Mouse (Mus musculus) neural tube, embryonic 15.5 days (tissue): ENCODE measurements around the gene D430019H16Rik. TPM values are rescaled to one million over a fixed set of nuclear protein-coding genes. Genes with fewer than 3 reads are reported as not detected.

ENCODE experiments used
- ATAC-seq: fragments of 200-750 bp; cut with Nextera tagmentation; 2 replicates; pipeline ENCODE4 v1.8.0; 2017; ENCODE audit warnings: mild to moderate bottlenecking, moderate TSS enrichment, moderate library complexity; ENCODE audit not compliant: low FRiP score
- H3K27ac ChIP-seq: fragments of 300-500 bp; sonication (generic); replicated peaks from 2 replicates; pipeline ENCODE4 v1.5.1; 2015; ENCODE audit warnings: mild to moderate bottlenecking, inconsistent platforms
- H3K27me3 ChIP-seq: fragments of 300-500 bp; sonication (generic); replicated peaks from 2 replicates; pipeline ENCODE4 v1.6.1; 2015; ENCODE audit warnings: inconsistent platforms
- H3K36me3 ChIP-seq: fragments of 300-500 bp; sonication (generic); 2 replicates; pipeline ENCODE4 v1.6.1; 2015; ENCODE audit warnings: inconsistent platforms
- H3K4me1 ChIP-seq: fragments of 300-500 bp; sonication (generic); 2 replicates; pipeline ENCODE4 v1.6.1; 2015; ENCODE audit warnings: inconsistent platforms
- H3K4me2 ChIP-seq: fragments of 300-500 bp; sonication (generic); 2 replicates; pipeline ENCODE4 v1.6.1; 2015; ENCODE audit warnings: inconsistent platforms, mild to moderate bottlenecking, moderate library complexity
- H3K4me3 ChIP-seq: fragments of 300-500 bp; sonication (generic); replicated peaks from 2 replicates; pipeline ENCODE4 v1.5.1; 2015; ENCODE audit warnings: mild to moderate bottlenecking, inconsistent platforms
- H3K9ac ChIP-seq: fragments of 300-500 bp; sonication (generic); replicated peaks from 2 replicates; pipeline ENCODE4 v1.6.1; 2015; ENCODE audit warnings: mild to moderate bottlenecking, inconsistent platforms
- H3K9me3 ChIP-seq: fragments of 300-500 bp; sonication (generic); replicated peaks from 2 replicates; pipeline ENCODE4 v1.6.1; 2016; ENCODE audit warnings: inconsistent platforms
- WGBS: fragments of 180-500 bp; shearing (Covaris S2); methylation state at CpG from one replicate; pipeline ENCODE4 v1.1.7; 2015; ENCODE audit warnings: mixed read lengths; 5-methylcytosine and 5-hydroxymethylcytosine counted together
- polyA plus RNA-seq: library from polyadenylated mRNA; unstranded; fragments of >200 nt; fragmentation: Nextera tagmentation; extraction: Ambion mirVana; gene quantifications from 2 replicates; pipeline ENCODE4 v1.2.1, GENCODE M21; 2015

The D430019H16Rik gene
- polyA plus RNA-seq, 1 experiment from 2014 or later = 11.3 TPM

DNA sequence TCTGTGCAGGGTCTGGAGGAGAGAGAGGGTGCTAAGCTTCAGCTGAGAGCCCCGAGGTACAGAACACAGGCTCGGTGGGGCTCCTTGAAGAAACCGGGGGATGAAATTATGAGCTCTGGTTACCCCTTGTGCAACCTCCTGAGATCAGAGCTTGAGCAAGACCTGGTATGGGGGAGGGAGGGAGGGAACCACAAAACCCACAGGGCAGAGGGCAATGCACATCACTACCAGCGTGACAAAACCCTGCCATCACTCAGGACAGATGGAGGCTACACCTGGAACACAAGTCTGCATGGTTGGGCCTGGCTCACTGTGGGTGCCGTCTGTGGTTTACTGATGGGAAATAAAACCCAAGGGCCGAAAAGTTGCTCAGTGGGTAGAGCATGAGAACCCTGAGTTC is 37.1 kb downstream of the D430019H16Rik start:
- no peak for ATAC-seq
- 84% methylated on average over 6 of the region's 6 CpGs for WGBS
- H3K36me3 ChIP-seq = peaks cover 44% of the 10 kb centered on the region
- H3K9ac ChIP-seq = no peak overlapping the region
- H3K4me1 ChIP-seq = no peaks in the 10 kb centered on the region
- no peaks in the 10 kb centered on the region for H3K9me3 ChIP-seq
- H3K4me3 ChIP-seq = no peak overlapping the region
- H3K4me2 ChIP-seq = no peak overlapping the region
- H3K27ac ChIP-seq = no peak overlapping the region
- H3K27me3 ChIP-seq = no peaks in the 10 kb centered on the region

DNA sequence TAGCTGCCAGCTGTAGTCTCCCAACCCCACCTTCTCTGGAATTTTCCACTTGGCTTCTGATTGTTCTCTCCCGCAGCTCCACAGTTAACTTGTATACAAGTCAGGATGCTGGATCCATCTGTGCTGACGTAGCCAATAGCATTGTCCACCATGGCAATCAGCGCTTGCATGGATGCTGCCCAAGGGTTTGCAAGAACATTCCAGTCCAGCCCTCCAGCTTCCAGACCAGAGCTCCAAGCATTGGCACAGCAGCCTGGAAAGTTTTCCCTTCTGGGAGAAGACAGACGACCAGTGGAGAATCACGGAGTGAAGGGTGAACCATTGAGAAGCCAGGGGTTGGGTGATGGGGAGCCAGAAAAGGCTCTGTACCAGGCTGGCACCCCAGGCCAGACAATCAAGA is 41.1 kb downstream of the D430019H16Rik start:
- Histone ChIP-seq H3K27me3 (no peaks in the 10 kb centered on the region; the same call in 1 of the 2 replicates), H3K9ac (no peak overlapping the region), H3K4me3 (no peak overlapping the region), H3K4me1 (0 out of 2 replicates have a peak, but pooled peaks cover 6% of the 10 kb centered on the region), H3K4me2 (no peak overlapping the region), H3K36me3 (peaks cover 24% of the 10 kb centered on the region; the same call in 1 of the 2 replicates), H3K27ac (no peak overlapping the region), H3K9me3 (no peaks in the 10 kb centered on the region)
- 76% methylated on average over 5 of the region's 5 CpGs for WGBS
- ATAC-seq = no peak

DNA sequence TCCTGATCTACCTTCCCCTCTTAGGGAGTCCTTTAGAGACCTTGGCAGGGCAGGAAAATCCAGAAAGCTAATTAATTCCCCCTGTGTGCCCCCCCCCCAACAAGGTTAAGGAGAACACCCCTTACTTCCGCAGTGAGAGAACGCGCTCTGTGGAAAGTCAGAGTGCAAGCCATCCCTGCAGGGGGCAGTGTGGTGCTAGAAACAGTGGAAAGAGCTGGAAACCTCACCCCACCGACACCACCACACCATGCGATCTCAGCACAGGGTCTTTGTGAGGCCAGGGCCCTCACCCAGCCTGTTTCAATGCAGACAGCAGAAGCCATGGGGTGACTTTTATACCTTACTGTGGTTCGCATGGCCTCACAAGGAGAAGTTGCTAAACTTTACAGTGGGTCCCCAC is 44.2 kb downstream of the D430019H16Rik start:
- H3K36me3 ChIP-seq = no peaks in the 10 kb centered on the region; the same call in 1 of the 2 replicates
- no peak overlapping the region for H3K4me3 ChIP-seq
- ATAC-seq = peak; percentile 69
- no peak overlapping the region for H3K4me2 ChIP-seq
- no peaks in the 10 kb centered on the region; the same call in 1 of the 2 replicates for H3K27me3 ChIP-seq
- no peaks in the 10 kb centered on the region for H3K9me3 ChIP-seq
- H3K27ac ChIP-seq = no peak overlapping the region
- peaks cover 12% of the 10 kb centered on the region for H3K4me1 ChIP-seq
- WGBS = 13% methylated on average over 6 of the region's 6 CpGs
- no peak overlapping the region for H3K9ac ChIP-seq

DNA sequence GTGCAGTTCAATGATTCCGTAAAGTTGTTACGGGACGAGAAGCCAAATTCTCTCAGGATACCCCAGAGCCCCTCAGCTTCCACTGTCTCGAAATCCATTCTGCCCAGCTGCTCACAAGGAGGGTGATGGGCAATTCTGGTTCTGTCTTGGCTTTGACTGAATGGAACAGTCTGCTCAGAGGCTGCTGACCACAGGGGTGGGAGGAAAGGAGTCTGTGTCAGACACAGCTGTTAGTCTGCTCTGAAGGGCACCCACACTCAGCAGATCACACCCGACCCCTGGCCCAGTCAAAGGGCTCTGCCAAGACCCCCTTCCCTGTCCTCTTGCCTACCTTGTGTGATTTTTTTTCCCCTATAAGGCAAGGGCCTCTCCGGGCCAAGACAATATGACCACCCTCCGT is 44.8 kb downstream of the D430019H16Rik start:
- no peak for ATAC-seq
- Histone ChIP-seq H3K9ac (no peak overlapping the region), H3K4me1 (peaks cover 12% of the 10 kb centered on the region), H3K27me3 (no peaks in the 10 kb centered on the region; the same call in 1 of the 2 replicates), H3K4me2 (no peak overlapping the region), H3K4me3 (no peak overlapping the region), H3K9me3 (no peaks in the 10 kb centered on the region), H3K27ac (no peak overlapping the region), H3K36me3 (no peaks in the 10 kb centered on the region)
- whole genome bisulfite sequencing = 81% methylated on average over 7 of the region's 7 CpGs

DNA sequence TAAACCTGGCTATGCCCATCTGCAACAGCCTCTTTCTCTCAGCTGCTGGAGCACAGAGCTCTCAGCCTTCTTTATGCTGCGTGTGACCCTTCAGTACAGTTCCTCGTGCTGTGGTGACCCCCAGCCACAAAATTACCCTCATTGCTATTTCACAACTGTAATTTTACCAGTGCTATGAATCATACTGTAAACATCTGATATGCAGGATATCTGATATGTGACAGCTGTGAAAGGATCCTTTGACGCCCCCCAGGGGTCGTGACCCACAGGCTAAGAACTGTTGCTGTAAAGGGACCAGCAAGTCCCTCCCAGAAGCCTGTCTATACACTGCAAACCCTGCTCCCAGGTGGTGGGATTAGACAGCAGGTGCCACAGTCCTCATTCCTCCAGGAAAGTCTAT is 45.2 kb downstream of the D430019H16Rik start:
- WGBS = 81% methylated on average over 4 of the region's 4 CpGs
- Histone ChIP-seq H3K4me3 (no peak overlapping the region), H3K27ac (no peak overlapping the region), H3K4me1 (peaks cover 12% of the 10 kb centered on the region), H3K9ac (no peak overlapping the region), H3K9me3 (no peaks in the 10 kb centered on the region), H3K36me3 (no peaks in the 10 kb centered on the region), H3K4me2 (no peak overlapping the region), H3K27me3 (no peaks in the 10 kb centered on the region; the same call in 1 of the 2 replicates)
- no peak for ATAC-seq

DNA sequence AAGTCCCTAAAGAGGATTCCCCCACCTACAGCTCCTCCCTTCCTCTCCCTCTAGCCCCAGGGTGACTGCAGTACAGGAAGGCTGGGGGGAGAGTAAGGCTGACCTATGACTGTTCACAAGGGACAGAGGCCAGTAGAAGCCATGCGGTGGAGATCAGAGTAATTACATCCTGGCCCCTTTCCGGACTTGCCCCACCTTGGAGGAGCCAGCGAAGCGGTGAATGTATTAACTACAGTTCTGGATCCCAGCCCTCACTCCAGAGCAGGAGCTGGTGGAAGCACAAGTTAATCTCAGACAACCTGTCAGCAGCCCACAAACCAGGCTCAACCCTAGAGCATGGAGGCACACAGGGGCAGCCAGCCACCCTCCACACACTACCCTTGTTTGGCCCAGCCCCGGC is 47.3 kb downstream of the D430019H16Rik start:
- H3K27ac ChIP-seq = peak overlapping the region; percentile 28; the same call in 1 of the 2 replicates
- no peak for ATAC-seq
- no peak overlapping the region for H3K9ac ChIP-seq
- no peaks in the 10 kb centered on the region for H3K36me3 ChIP-seq
- H3K4me1 ChIP-seq = peaks cover 14% of the 10 kb centered on the region
- no peak overlapping the region for H3K4me3 ChIP-seq
- no peaks in the 10 kb centered on the region; the same call in 1 of the 2 replicates for H3K27me3 ChIP-seq
- H3K4me2 ChIP-seq = no peak overlapping the region
- no peaks in the 10 kb centered on the region for H3K9me3 ChIP-seq
- WGBS = 67% methylated on average over 5 of the region's 5 CpGs

DNA sequence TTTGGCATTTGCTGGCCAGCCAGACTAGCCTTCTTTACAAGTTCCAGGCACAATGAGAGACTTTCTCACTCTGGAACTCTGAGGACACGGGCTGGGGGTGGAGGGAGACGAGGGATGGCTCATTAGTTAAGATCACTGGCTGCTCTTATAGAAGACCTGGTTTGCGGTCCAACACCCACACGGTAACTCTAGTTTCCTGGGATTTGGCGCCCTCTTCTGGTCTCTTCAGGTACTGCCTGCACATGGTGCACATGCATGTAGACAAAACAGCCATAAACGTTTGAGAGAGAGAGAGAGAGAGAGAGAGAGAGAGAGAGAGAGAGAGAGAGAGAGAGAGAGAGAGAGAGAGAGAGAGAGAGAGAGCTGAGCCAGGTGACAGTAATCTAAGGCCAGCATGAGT is 51.1 kb downstream of the D430019H16Rik start:
- no peak overlapping the region for H3K4me2 ChIP-seq
- 71% methylated on average over 6 of the region's 6 CpGs for WGBS
- ATAC-seq = no peak
- H3K4me3 ChIP-seq = no peak overlapping the region
- no peak overlapping the region for H3K27ac ChIP-seq
- peaks cover 14% of the 10 kb centered on the region for H3K4me1 ChIP-seq
- H3K9ac ChIP-seq = no peak overlapping the region
- no peaks in the 10 kb centered on the region for H3K9me3 ChIP-seq
- H3K36me3 ChIP-seq = no peaks in the 10 kb centered on the region
- H3K27me3 ChIP-seq = no peaks in the 10 kb centered on the region

DNA sequence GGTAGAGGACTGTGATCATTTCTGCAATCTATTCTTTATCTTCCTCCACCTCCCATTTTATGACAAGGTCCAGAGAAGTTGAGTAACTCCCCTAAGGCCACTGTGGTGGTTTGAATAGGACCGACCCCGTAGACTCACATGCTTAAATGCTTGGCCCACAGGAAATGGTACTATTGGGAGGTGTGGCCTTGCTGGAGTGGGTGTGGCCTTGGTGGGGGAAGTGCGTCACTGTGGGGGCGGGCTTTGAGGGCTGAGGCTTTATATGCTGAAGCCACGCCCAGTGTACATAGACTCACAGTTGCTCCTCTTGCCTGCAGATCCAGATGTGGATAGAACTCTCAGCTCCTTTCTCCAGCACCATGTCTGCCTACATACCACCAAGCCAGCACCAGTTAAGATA is 57.5 kb downstream of the D430019H16Rik start:
- no peak overlapping the region for H3K4me3 ChIP-seq
- 0 out of 2 replicates have a peak, but pooled peaks cover 4% of the 10 kb centered on the region for H3K4me1 ChIP-seq
- ATAC-seq = no peak
- no peak overlapping the region for H3K9ac ChIP-seq
- peak overlapping the region; percentile 58 for H3K27ac ChIP-seq
- no peak overlapping the region for H3K4me2 ChIP-seq
- no peaks in the 10 kb centered on the region for H3K27me3 ChIP-seq
- H3K36me3 ChIP-seq = no peaks in the 10 kb centered on the region
- 90% methylated on average over 5 of the region's 5 CpGs for WGBS
- no peaks in the 10 kb centered on the region for H3K9me3 ChIP-seq

DNA sequence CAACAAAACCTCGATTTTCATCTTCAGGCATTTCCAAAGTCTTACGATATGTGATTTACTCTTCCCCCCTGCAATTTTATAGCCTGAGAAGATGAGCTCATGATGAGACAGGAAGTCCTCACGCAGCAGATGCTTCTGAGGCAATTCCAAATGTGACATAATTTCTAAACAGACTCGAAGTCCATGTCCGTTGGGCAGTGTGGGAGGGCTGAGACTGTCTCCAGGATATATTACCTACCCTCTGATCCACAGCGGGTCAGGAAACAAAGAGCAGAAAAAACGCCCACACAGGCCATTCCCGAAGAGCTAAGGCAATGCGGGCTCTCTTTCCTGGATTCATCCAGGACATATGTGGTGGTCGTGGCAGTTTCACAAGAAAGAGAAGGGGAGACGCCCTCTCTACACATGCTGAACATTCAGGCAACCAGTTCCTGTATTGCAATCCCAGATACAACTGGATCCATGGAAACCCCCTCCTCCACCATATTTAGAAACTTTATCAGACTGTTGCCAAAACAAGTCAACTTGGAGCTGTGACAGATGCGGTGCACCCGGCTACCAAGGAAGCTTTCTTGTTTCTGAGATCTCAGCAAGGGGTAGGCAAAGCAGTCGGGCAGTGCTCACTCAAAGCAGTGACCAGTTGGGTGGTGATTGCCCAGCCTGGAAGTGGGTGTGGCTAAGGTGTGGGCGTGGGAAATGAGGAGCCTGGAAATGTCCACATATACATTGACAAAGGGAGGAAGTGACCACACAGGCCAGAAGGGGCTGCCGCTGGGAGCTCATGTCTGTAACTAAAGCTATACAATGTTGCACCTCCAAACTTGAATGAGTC is 58.2 kb downstream of the D430019H16Rik start:
- 65% methylated on average over 16 of the region's 16 CpGs for WGBS
- H3K36me3 ChIP-seq = no peaks in the 10 kb centered on the region
- no peak overlapping the region for H3K4me3 ChIP-seq
- no peak for ATAC-seq
- H3K4me2 ChIP-seq = no peak overlapping the region
- no peaks in the 10 kb centered on the region for H3K4me1 ChIP-seq
- H3K27ac ChIP-seq = peak overlapping the region; percentile 58
- H3K9me3 ChIP-seq = no peaks in the 10 kb centered on the region
- H3K27me3 ChIP-seq = no peaks in the 10 kb centered on the region
- H3K9ac ChIP-seq = no peak overlapping the region

DNA sequence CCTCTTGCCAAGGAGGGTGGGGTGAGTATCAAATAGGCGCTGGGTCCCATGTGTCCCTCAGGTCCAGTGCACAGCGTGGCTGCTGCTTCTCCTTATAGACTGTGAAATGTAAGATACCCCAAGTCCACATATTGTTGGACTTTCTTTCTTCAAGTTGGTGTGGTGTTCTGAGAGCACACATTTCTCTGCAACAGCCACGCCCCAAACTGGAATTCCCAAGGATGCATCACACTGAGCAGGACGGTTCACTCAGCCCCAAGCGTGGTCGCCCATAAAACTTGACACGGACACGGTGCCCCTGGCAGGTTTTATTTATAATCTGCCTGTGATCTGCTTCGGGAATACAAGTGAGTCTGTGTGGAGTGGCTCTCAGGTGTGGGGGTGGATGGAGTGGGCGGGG is 60.5 kb downstream of the D430019H16Rik start:
- Histone ChIP-seq H3K9me3 (no peaks in the 10 kb centered on the region), H3K27ac (no peak overlapping the region), H3K36me3 (no peaks in the 10 kb centered on the region), H3K4me1 (no peaks in the 10 kb centered on the region), H3K4me3 (no peak overlapping the region), H3K9ac (no peak overlapping the region), H3K27me3 (no peaks in the 10 kb centered on the region), H3K4me2 (no peak overlapping the region)
- WGBS = 68% methylated on average over 10 of the region's 10 CpGs
- ATAC-seq = no peak

DNA sequence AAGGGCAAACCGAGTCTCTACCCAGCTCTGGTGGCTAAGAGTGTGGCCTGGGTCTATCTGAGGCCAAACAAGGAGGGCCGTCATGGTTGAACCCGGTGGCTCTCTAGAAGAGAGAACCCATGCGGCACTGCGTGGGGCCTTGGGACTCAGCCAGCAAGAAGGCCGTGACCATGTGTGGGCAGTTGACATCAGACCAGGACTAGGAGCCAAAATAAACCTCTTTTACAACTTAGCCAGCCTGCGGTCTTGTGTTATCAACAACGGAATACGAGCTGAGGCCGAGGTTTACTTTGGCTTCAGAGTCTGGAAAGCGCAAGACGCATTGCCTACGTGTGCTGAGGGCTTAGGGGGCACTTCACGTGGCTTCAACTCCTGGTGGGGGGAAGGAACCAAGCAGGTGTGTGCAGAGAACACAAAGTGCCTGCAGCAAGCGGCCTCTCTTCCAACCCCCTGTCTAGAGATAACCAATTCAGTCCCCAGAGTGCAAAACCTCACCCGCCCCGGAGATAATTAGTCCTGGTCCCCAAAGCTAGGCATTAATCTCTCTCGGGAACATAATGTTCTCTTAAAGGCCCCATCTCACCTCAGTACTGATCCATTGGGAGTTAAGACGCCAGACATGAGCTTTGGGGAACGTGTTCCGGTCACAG is 63.5 kb downstream of the D430019H16Rik start:
- H3K4me2 ChIP-seq = no peak overlapping the region
- no peak overlapping the region for H3K4me3 ChIP-seq
- no peak for ATAC-seq
- no peak overlapping the region for H3K27ac ChIP-seq
- no peaks in the 10 kb centered on the region for H3K27me3 ChIP-seq
- 0 out of 2 replicates have a peak, but pooled peaks cover 3% of the 10 kb centered on the region for H3K4me1 ChIP-seq
- no peaks in the 10 kb centered on the region for H3K36me3 ChIP-seq
- H3K9me3 ChIP-seq = no peaks in the 10 kb centered on the region
- no peak overlapping the region for H3K9ac ChIP-seq
- WGBS = 76% methylated on average over 21 of the region's 21 CpGs

DNA sequence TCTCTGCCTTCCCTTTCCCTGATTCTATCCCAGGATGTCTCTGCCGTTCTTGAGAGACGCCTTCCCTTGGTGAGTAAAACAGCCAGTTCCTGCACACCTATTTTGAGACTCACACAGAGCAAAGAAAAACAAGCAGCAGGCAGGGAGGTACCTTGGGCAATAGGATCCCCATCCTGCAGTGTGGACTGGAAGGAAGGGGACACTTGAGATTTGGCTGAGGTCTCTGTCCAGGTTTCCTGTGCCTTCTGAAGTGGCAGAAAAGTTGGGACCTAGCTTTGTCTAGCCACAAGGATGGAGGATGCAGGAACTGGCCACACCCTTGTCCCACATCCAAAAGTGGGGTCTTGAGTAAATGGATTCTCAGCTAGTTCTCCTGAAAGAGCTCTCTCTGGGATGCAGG is 66.2 kb downstream of the D430019H16Rik start:
- H3K9me3 ChIP-seq = no peaks in the 10 kb centered on the region
- 91% methylated on average over 2 of the region's 2 CpGs for WGBS

More for the DNA sequence above, 66.2 kb downstream of the D430019H16Rik start:
- H3K4me3 ChIP-seq = no peak overlapping the region
- H3K27ac ChIP-seq = no peak overlapping the region
- 0 out of 2 replicates have a peak, but pooled peaks cover 3% of the 10 kb centered on the region for H3K4me1 ChIP-seq
- H3K9ac ChIP-seq = no peak overlapping the region
- no peaks in the 10 kb centered on the region for H3K36me3 ChIP-seq
- H3K27me3 ChIP-seq = no peaks in the 10 kb centered on the region
- no peak for ATAC-seq
- H3K4me2 ChIP-seq = no peak overlapping the region
